Mouse (Mus musculus) CD4-positive naive resting alpha-beta T cell, adult 76 days (primary cell): ENCODE data around the gene Rcan3. TPM values are rescaled to one million over a fixed set of nuclear protein-coding genes. Genes with fewer than 3 reads are reported as not detected.

Experiments used
- total RNA-seq: library from RNA; stranded (reverse); gene quantifications from one replicate; pipeline ENCODE4 v1.2.4, GENCODE M21; 2023

Gene Rcan3
- 34.7 TPM for total RNA-seq

DNA sequence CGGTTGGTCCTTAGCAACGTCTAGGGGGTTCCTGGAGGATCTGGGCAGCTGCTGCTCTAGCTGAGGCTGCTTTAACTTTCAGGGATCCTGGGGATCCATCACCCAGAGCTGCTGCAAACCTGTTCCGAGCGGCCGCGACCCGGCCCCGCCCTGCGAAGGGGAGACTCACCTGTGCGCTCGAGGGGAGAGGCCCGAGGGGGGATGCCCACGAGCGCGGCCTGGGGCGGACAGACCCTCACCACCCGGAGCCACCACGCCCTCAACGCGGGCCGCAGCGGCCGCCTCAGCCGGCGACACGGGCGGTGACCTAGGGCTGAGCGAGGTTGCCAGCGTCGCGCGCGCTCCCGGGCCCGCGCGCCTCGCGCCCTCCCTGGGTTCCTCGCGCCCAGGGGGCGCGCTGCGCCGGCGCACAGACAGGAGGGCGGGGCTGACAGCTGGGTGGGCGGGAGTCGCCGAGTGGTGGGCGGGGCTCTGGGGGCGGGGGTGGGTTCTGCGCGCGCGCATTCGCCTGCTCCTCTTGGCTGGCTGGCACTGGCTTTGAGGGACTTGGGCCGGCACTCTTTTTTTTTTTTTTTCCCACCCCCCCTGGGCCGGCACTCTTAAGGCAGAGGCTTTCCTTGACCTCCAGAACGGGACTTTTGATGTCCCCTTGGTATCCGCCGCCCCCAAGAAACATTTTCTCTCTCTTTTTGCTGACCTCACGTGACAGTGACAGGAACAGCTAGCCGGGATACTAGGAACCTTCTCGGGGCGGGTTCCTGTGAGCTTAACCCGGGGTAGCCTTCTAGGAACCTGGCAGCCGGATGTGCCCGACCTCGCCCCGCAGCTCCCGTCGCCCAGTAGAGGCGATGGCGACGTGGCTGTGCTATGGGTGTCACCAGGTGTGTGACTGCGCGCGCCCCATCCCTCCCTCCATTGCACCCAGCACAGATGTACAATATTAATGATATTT is at the start of gene Rcan3:
Gene Rcan3, minus strand, starts transcription at position 411 of the 952 bp plus-strand sequence.

DNA sequence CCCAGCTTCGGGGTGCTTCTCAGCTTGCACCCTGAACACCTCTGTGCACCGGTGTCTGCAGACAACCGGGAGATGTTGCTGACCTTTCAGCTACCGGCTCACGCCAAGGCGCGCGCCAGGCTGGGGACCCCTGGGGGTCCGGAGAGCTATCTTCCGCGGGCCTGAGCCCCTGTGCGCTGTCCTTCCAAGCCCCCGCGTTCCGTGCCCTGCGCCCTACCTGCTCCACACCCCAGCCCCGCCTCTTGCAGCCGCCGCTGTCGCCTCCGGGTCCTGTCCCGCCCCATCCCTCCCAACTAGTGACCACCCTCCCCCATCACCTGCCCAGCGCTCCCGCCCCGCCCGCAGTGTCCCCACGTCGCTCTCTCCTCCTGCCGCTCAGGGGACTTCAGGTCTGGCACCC is 35.7 kb downstream of the Rcan3 start, which contains the start of gene Ncmap:
Gene Ncmap, minus strand, starts transcription at position 237 of the 400 bp plus-strand sequence.

Other genes with a start within 250 kb of the Rcan3 start
- gene Clic4, start 161.0 kb downstream of the Rcan3 start, total RNA-seq = 18.0 TPM
- 400 TPM for gene Srrm1, start 80.5 kb downstream of the Rcan3 start, total RNA-seq
- 2.5 TPM for gene Ncmap, start 35.6 kb downstream of the Rcan3 start, total RNA-seq
- not detected for gene Stpg1, start 60.9 kb upstream of the Rcan3 start, total RNA-seq
- gene Nipal3, start 61.2 kb upstream of the Rcan3 start, total RNA-seq = 54.1 TPM
- gene Grhl3, start 139.8 kb upstream of the Rcan3 start, total RNA-seq = not detected